Mouse (Mus musculus) leukemia stem cell, adult 10-12 weeks (primary cell): ENCODE data around the gene Cldnd1. TPM values are rescaled to one million over a fixed set of nuclear protein-coding genes. Genes with fewer than 3 reads are reported as not detected.

Experiments used
- polyA plus RNA-seq: library from polyadenylated mRNA; stranded (reverse); fragments of >175 nt; gene quantifications from 2 replicates; pipeline ENCODE4 v1.2.3, GENCODE M21; 2012; ENCODE audit warnings: low replicate concordance

Gene Cldnd1
- polyA plus RNA-seq = 1.2 and 3.1 TPM in 2 replicates

DNA sequence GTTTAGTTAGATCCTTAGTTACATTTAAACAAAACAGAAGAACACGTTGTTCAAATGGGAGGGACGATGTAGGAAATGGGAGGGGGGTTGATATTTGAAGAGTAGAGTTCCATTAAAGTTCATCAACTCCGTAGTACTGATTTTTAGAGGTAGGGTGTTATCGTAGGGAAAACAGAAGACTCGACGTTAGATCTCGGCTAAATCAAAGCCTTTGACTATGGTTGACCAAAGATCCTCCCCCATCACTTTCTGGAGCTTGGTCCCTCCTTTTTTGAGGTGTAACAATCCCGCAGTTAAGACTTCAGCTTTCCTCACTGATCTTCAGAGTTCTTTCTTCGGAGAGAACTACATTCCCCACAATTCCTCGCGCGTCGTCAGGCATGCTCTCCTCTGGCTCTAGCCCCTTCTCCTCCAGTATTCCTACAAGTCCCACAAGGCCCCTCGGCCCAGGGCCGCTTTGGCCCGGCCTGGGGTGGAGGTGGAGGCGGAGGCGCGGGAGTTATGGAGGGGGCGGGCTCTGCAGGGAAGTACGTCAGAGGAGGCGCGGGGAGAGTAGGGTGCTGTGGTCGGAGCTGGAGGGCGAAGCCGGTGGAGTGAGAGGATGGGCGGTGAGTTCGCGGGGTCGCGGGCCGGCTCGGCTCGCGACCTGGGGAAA is at the start of gene Cldnd1:
TSS of gene Cldnd1 (plus strand) at position 434 of the 655 bp plus-strand sequence.

DNA sequence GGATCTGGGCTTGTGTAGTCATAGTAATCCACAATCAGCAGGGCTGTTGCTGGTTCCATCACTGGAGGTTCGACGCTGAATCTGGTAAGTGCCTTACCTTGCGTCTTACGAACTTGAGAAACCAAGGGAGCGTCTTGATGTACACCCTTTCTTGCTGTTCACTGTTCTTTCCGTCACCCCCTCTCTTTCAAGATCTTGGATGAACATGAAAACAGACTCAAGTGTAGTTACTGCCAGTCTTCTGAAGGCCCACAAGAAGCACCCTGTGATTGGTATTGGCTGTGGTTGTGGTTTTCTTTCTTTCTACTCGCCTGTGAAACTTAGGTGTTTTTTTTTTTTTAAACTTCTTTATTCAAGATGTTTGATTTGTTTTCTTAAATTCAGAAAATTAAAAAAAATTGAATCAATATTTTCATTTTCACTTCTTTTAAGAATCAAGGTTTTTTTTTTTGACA is 9.0 kb upstream of the Cldnd1 start, which contains the start of gene Gpr15:
TSS of gene Gpr15 (minus strand) at position 405 of the 455 bp plus-strand sequence.

DNA sequence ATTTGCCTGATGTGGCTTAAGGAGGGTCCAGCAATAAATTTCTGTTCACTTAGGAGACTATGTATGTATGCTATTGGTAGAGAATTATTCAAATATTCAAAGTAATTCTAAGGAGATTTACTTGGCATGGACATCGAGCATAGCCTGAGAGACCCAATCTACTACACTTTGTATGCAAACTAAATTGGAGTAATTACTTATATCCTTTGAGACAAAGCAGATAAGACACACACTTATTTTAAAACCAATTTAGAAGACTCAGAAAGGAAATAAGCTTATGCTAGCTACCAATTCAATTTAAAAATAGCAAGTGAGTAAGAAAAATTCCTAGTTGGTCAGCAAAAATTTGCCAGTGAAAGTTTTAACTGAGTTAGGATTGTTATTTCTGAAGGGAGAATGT is 35.4 kb downstream of the Cldnd1 start, which contains the start of gene Olfr172:
TSS of gene Olfr172 (minus strand) at position 101 of the 400 bp plus-strand sequence.

Other genes with a start within 250 kb of the Cldnd1 start
- 30.4 and 49.2 TPM in 2 replicates for gene St3gal6, start 203.7 kb upstream of the Cldnd1 start, polyA plus RNA-seq
- gene Gm813, start 110.9 kb upstream of the Cldnd1 start, polyA plus RNA-seq = not detected in 2 replicates
- gene E330017A01Rik, start 89.2 kb upstream of the Cldnd1 start, polyA plus RNA-seq = not detected in 2 replicates
- gene Cpox, start 57.6 kb upstream of the Cldnd1 start, polyA plus RNA-seq = 58.3 and 87.2 TPM in 2 replicates
- not detected in 2 replicates for gene Gpr15, start 8.8 kb upstream of the Cldnd1 start, polyA plus RNA-seq
- gene Olfr172, start 35.3 kb downstream of the Cldnd1 start, polyA plus RNA-seq = not detected in 2 replicates
- gene Olfr173, start 72.4 kb downstream of the Cldnd1 start, polyA plus RNA-seq = not detected in 2 replicates
- not detected in 2 replicates for gene Olfr175-ps1, start 98.9 kb downstream of the Cldnd1 start, polyA plus RNA-seq
- gene Olfr177, start 146.9 kb downstream of the Cldnd1 start, polyA plus RNA-seq = not detected in 2 replicates
- not detected in 2 replicates for gene Olfr178, start 164.2 kb downstream of the Cldnd1 start, polyA plus RNA-seq
- gene Olfr181, start 200.8 kb downstream of the Cldnd1 start, polyA plus RNA-seq = not detected in 2 replicates
- not detected in 2 replicates for gene Olfr180, start 201.5 kb downstream of the Cldnd1 start, polyA plus RNA-seq